Mouse (Mus musculus) lung, postnatal 0 days (tissue): ENCODE measurements at regions not wholly inside any gene's neighbourhood (a gene's known extent, or its start where the extent isn't known, plus 50 kb on each side); places are given as distances from the start of the nearest gene placed in this dataset.
A peak's percentile ranks its signal among the peaks of the same experiment; 100 is the strongest.

ENCODE experiments used
- ATAC-seq: fragments of 200-750 bp; cut with Nextera tagmentation; 2 replicates; pipeline ENCODE4 v1.8.0; 2017; ENCODE audit warnings: moderate library complexity
- DNase-seq: peaks from one replicate; pipeline ENCODE4 v3.0.0-alpha.2; 2016; ENCODE audit warnings: low spot score
- H3K27ac ChIP-seq: fragments of 300-500 bp; sonication (generic); 2 replicates; pipeline ENCODE4 v1.5.1; 2014; ENCODE audit warnings: antibody characterized with exemption, mild to moderate bottlenecking, low read length, mixed read lengths
- H3K27me3 ChIP-seq: fragments of 300-500 bp; sonication (generic); replicated peaks from 2 replicates; pipeline ENCODE4 v1.6.1; 2014; ENCODE audit warnings: low read length, mixed read lengths; ENCODE audit not compliant: insufficient read depth
- H3K36me3 ChIP-seq: fragments of 300-500 bp; sonication (generic); 2 replicates; pipeline ENCODE4 v1.6.1; 2014; ENCODE audit warnings: low read length, mixed read lengths; ENCODE audit not compliant: insufficient read depth
- H3K4me1 ChIP-seq: fragments of 300-500 bp; sonication (generic); 2 replicates; pipeline ENCODE4 v1.6.1; 2014; ENCODE audit warnings: antibody characterized with exemption, low read depth, low read length, mixed read lengths; ENCODE audit not compliant: insufficient read depth
- H3K4me2 ChIP-seq: fragments of 300-500 bp; sonication (generic); replicated peaks from 2 replicates; pipeline ENCODE4 v1.6.1; 2014; ENCODE audit warnings: low read depth, mild to moderate bottlenecking, low read length, moderate library complexity, mixed read lengths
- H3K4me3 ChIP-seq: fragments of 300-500 bp; sonication (generic); 2 replicates; pipeline ENCODE4 v1.5.1; 2014; ENCODE audit warnings: low read depth, low read length
- H3K9ac ChIP-seq: fragments of 300-500 bp; sonication (generic); replicated peaks from 2 replicates; pipeline ENCODE4 v1.6.1; 2014; ENCODE audit warnings: low read depth, mild to moderate bottlenecking
- H3K9me3 ChIP-seq: fragments of 300-500 bp; sonication (generic); 2 replicates; pipeline ENCODE4 v1.6.1; 2016; ENCODE audit warnings: low read length, mixed read lengths
- CTCF ChIP-seq: IDR thresholded peaks from 2 replicates; pipeline ENCODE4 v1.5.1; 2016; ENCODE audit warnings: antibody characterized with exemption, mild to moderate bottlenecking
- EP300 ChIP-seq: IDR thresholded peaks from 2 replicates; pipeline ENCODE4 v1.6.1; 2016; ENCODE audit warnings: antibody characterized with exemption, mild to moderate bottlenecking, control low read depth
- whole genome bisulfite sequencing: fragments of 180-500 bp; shearing (Covaris S2); extraction: QIAGEN DNeasy Blood & Tissue Kit; methylation state at CpG from one replicate; pipeline ENCODE4 v1.1.7; 2014; 5-methylcytosine and 5-hydroxymethylcytosine counted together

DNA sequence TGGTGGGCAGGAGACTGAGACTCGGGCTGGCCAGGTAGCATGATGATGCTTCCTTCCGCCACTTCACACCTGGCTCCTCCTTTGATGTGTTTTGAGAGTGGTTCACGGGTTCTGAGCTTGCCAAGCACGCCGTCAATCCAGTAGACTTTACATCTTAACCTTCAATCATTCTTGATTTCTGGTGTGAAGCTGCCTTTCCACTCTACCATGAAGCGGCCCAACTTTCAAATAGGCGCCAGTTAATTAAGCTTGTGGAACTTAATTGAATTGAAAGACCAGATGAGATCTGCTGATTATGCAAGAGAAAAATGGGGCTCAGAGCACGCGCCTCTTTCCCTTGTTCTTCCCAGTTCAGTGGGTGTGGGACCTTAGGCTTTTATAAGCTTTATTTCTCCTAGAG lies 247.1 kb upstream of the Slc24a5 start:
- no peak overlapping the region for H3K9ac ChIP-seq

DNA sequence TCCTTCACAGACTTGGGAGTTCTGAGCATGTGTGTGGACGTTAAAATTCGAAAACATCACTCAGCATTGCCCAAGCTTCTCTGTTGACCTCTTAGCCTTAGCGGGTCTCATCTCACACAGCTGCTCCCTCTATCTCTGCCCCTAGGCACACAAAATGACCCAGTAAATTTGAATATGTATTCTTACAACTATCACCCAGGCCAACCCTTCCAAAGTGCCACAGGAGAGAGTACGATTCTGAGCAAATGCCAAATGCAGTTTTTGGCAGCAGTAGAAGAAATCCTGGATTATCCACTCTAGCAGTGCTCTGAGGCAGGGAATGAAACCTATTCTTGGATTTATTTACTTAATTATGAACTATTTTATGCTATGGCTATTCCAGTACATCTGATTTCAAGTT lies 246.6 kb upstream of the Slc24a5 start:
- Histone ChIP-seq H3K4me2 (no peak overlapping the region), H3K27ac (no peak overlapping the region), H3K9me3 (no peaks in the 10 kb centered on the region), H3K4me3 (no peak overlapping the region), H3K36me3 (no peaks in the 10 kb centered on the region), H3K4me1 (no peaks in the 10 kb centered on the region), H3K9ac (no peak overlapping the region), H3K27me3 (no peaks in the 10 kb centered on the region)
- no peak for ATAC-seq
- TF ChIP-seq CTCF (no peak), EP300 (no peak)
- WGBS = 86% methylated on average over 4 of the region's 4 CpGs
- no peak for DNase-seq

More for the DNA sequence above, 247.1 kb upstream of the Slc24a5 start:
- Histone ChIP-seq H3K27me3 (no peaks in the 10 kb centered on the region), H3K4me3 (no peak overlapping the region), H3K4me2 (no peak overlapping the region), H3K27ac (no peak overlapping the region), H3K9me3 (no peaks in the 10 kb centered on the region), H3K36me3 (no peaks in the 10 kb centered on the region), H3K4me1 (no peaks in the 10 kb centered on the region)
- TF ChIP-seq CTCF (no peak), EP300 (no peak)
- no peak for DNase-seq
- no peak for ATAC-seq
- 85% methylated on average over 9 of the region's 9 CpGs for WGBS

DNA sequence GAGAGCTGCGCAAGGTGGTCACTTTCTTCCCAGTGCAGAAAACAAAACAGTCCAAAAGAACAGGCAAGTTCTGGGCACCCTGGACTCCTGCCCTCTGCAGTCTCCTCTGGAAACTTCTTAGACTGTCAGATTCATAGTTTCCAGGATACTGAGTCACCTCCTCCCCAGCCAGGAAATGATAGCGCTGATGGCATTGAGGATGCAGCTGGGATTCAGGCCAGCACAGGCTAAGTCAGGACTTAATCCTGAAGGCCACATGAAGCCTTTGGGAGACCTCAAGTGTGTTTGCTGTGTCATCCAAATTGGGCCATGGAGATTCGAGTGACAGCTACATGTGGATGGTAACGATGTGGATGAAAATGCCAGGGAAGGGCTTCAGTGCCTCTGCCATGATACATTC lies 219.1 kb upstream of the Slc24a5 start:
- Histone ChIP-seq H3K36me3 (no peaks in the 10 kb centered on the region), H3K4me3 (no peak overlapping the region), H3K4me1 (no peaks in the 10 kb centered on the region), H3K9me3 (no peaks in the 10 kb centered on the region), H3K27ac (peak overlapping the region; percentile 49; the same call in 1 of the 2 replicates), H3K9ac (no peak overlapping the region), H3K27me3 (no peaks in the 10 kb centered on the region), H3K4me2 (no peak overlapping the region)
- DNase-seq (peak; percentile 66), ATAC-seq (peak; percentile 90)
- TF ChIP-seq CTCF = peak; percentile 51
- TF ChIP-seq EP300 = peak; percentile 60
- WGBS = 70% methylated on average over 4 of the region's 4 CpGs

DNA sequence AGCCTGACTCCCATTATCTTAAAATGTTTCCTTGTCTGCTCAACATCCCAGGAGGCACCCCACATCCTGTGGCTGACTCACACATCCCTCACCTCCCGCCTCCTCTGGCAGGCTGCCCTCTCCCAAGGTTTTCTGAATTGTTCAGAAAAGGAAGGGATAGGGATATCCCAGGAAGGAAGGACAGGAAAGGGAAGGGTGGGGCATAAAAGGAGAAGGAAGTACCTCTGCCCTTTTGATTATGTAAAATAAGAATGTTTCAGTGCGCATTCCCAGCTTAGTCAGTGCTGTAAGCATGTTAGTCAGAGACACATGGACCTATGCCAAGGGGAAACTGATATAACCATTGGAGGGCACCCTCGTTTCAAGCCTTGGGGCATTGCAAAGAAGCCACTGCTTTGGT lies 209.4 kb upstream of the Slc24a5 start:
- H3K9me3 ChIP-seq = no peaks in the 10 kb centered on the region
- no peak overlapping the region for H3K4me2 ChIP-seq
- no peak overlapping the region for H3K9ac ChIP-seq
- WGBS = 34% methylated on average over 3 of the region's 3 CpGs
- H3K4me1 ChIP-seq = no peaks in the 10 kb centered on the region
- peak; percentile 100 for TF ChIP-seq EP300
- TF ChIP-seq CTCF = peak; percentile 54
- peak overlapping the region; percentile 84; the same call in 1 of the 2 replicates for H3K27ac ChIP-seq
- H3K4me3 ChIP-seq = no peak overlapping the region
- DNase-seq (peak; percentile 86), ATAC-seq (peak; percentile 93)
- H3K36me3 ChIP-seq = no peaks in the 10 kb centered on the region
- H3K27me3 ChIP-seq = no peaks in the 10 kb centered on the region

DNA sequence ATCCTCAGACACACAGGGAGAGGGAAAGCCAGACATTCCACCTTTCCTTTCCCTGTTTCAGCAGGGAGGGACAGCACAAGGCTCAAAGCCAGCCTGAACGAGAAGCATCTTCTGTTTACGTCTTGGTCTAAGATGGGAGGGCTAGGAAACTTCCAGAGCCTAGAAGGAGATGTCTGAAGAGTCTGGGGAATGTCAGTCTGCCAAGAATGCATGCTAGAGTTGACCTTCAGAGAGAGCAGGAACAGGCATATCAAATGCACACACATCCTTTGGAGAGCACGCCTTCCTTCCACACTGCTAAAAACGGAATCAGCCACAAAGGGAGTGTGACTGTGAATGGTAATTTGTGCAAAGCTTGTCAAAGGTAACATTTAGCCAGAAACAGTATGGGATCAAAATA lies 179.7 kb upstream of the Slc24a5 start:
- H3K9me3 ChIP-seq = no peaks in the 10 kb centered on the region
- H3K4me3 ChIP-seq = no peak overlapping the region
- H3K27ac ChIP-seq = no peak overlapping the region
- no peak overlapping the region for H3K4me2 ChIP-seq
- no peak for TF ChIP-seq CTCF
- TF ChIP-seq EP300 = no peak
- H3K4me1 ChIP-seq = no peaks in the 10 kb centered on the region
- peak; percentile 5 for DNase-seq
- H3K36me3 ChIP-seq = no peaks in the 10 kb centered on the region
- H3K27me3 ChIP-seq = no peaks in the 10 kb centered on the region
- H3K9ac ChIP-seq = no peak overlapping the region
- 28% methylated on average over 4 of the region's 4 CpGs for WGBS
- no peak for ATAC-seq

DNA sequence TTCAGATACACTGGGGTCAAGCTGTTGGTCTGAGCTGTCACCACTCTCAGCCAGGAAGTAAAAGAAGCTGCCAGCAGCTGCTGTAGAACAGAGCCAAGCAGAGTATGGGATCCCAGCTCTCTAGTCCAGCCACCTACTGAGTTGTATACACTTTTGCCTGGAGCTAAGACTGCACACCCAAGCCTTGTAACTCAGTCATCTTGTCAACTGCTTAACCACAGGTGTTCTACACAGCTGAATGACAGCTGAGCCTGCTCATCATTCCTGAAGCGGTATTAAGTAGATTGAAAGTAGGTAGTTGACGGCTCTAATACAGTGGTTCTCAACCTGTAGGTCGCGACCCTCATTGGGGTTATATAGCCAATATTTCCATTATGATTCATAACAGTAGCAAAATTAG lies 172.9 kb upstream of the Slc24a5 start:
- no peak for ATAC-seq

DNA sequence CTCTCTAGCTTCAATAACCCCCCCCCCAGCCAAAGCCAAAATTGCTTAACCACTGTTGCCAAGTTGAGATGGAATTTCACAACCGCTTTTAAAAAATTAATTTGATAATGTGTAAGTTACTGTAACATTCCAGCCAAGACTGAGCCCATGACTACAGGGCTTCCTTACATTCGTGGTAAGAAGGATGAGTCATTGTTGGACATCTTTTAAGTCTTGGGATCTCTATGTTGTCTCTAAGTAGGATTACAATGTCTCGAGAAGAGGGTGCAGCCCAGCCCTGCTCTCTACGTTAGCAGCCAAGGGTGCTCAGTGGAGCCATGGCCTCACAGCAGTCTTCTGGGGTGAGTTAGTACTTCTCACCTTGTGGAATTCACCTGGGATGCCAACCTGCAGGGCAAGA lies 164.4 kb upstream of the Slc24a5 start:
- ATAC-seq (no peak), DNase-seq (peak; percentile 55)

More for the DNA sequence above, 172.9 kb upstream of the Slc24a5 start:
- H3K4me3 ChIP-seq = no peak overlapping the region
- H3K27ac ChIP-seq = no peak overlapping the region
- no peaks in the 10 kb centered on the region for H3K9me3 ChIP-seq
- H3K4me1 ChIP-seq = no peaks in the 10 kb centered on the region
- TF ChIP-seq CTCF (no peak), EP300 (no peak)
- H3K9ac ChIP-seq = no peak overlapping the region
- no peaks in the 10 kb centered on the region for H3K27me3 ChIP-seq
- no peak overlapping the region for H3K4me2 ChIP-seq
- H3K36me3 ChIP-seq = no peaks in the 10 kb centered on the region
- 92% methylated on average over 4 of the region's 4 CpGs for WGBS
- DNase-seq = no peak

More for the DNA sequence above, 164.4 kb upstream of the Slc24a5 start:
- H3K36me3 ChIP-seq = no peaks in the 10 kb centered on the region
- TF ChIP-seq EP300 (no peak), CTCF (no peak)
- 51% methylated on average over 4 of the region's 4 CpGs for WGBS
- H3K4me1 ChIP-seq = no peaks in the 10 kb centered on the region
- no peak overlapping the region for H3K9ac ChIP-seq
- no peaks in the 10 kb centered on the region for H3K9me3 ChIP-seq
- H3K4me2 ChIP-seq = no peak overlapping the region
- H3K27ac ChIP-seq = no peak overlapping the region
- no peaks in the 10 kb centered on the region for H3K27me3 ChIP-seq
- no peak overlapping the region for H3K4me3 ChIP-seq
